Mouse (Mus musculus) neural tube, embryonic 14.5 days (tissue): Measurements from ENCODE around the gene Elf4. TPM values are rescaled to one million over a fixed set of nuclear protein-coding genes. Genes with fewer than 3 reads are reported as not detected.

Source experiments
- ATAC-seq: fragments of 200-750 bp; cut with Nextera tagmentation; 2 replicates; pipeline ENCODE4 v1.8.0; 2017; ENCODE audit warnings: low read depth, mild to moderate bottlenecking, moderate TSS enrichment, moderate library complexity
- H3K27ac ChIP-seq: fragments of 300-500 bp; sonication (generic); 2 replicates; pipeline ENCODE4 v1.5.1; 2014; ENCODE audit warnings: low read depth, mild to moderate bottlenecking, control low read depth, low read length, moderate library complexity, mixed read lengths
- H3K27me3 ChIP-seq: fragments of 300-500 bp; sonication (generic); 2 replicates; pipeline ENCODE4 v1.6.1; 2014; ENCODE audit warnings: low read length; ENCODE audit not compliant: control insufficient read depth, insufficient read depth
- H3K36me3 ChIP-seq: fragments of 300-500 bp; sonication (generic); 2 replicates; pipeline ENCODE4 v1.6.1; 2014; ENCODE audit warnings: low read length, mixed read lengths; ENCODE audit not compliant: control insufficient read depth, insufficient read depth
- H3K4me1 ChIP-seq: fragments of 300-500 bp; sonication (generic); 2 replicates; pipeline ENCODE4 v1.6.1; 2014; ENCODE audit warnings: low read length; ENCODE audit not compliant: control insufficient read depth, insufficient read depth
- H3K4me2 ChIP-seq: fragments of 300-500 bp; sonication (generic); 2 replicates; pipeline ENCODE4 v1.6.1; 2014; ENCODE audit warnings: mild to moderate bottlenecking, low read depth, low read length, control low read depth
- H3K4me3 ChIP-seq: fragments of 300-500 bp; sonication (generic); 2 replicates; pipeline ENCODE4 v1.5.1; 2014; ENCODE audit warnings: low read depth, low read length, control low read depth, mixed read lengths
- H3K9ac ChIP-seq: fragments of 300-500 bp; sonication (generic); replicated peaks from 2 replicates; pipeline ENCODE4 v1.6.1; 2014; ENCODE audit warnings: low read depth, mild to moderate bottlenecking, control low read depth, low read length, mixed read lengths
- H3K9me3 ChIP-seq: fragments of 300-500 bp; sonication (generic); 2 replicates; pipeline ENCODE4 v1.6.1; 2016; ENCODE audit warnings: low read length; ENCODE audit not compliant: control insufficient read depth
- WGBS: fragments of 180-500 bp; shearing (Covaris S2); extraction: QIAGEN DNeasy Blood & Tissue Kit; methylation state at CpG from one replicate; pipeline ENCODE4 v1.1.7; 2014; 5-methylcytosine and 5-hydroxymethylcytosine counted together
- polyA plus RNA-seq: library from polyadenylated mRNA; unstranded; fragments of >200 nt; fragmentation: Nextera tagmentation; extraction: Ambion mirVana; gene quantifications from 2 replicates; pipeline ENCODE4 v1.2.1, GENCODE M21; 2014

Gene Elf4
- polyA plus RNA-seq, 1 experiment from 2014 or later = 0.24 TPM

DNA sequence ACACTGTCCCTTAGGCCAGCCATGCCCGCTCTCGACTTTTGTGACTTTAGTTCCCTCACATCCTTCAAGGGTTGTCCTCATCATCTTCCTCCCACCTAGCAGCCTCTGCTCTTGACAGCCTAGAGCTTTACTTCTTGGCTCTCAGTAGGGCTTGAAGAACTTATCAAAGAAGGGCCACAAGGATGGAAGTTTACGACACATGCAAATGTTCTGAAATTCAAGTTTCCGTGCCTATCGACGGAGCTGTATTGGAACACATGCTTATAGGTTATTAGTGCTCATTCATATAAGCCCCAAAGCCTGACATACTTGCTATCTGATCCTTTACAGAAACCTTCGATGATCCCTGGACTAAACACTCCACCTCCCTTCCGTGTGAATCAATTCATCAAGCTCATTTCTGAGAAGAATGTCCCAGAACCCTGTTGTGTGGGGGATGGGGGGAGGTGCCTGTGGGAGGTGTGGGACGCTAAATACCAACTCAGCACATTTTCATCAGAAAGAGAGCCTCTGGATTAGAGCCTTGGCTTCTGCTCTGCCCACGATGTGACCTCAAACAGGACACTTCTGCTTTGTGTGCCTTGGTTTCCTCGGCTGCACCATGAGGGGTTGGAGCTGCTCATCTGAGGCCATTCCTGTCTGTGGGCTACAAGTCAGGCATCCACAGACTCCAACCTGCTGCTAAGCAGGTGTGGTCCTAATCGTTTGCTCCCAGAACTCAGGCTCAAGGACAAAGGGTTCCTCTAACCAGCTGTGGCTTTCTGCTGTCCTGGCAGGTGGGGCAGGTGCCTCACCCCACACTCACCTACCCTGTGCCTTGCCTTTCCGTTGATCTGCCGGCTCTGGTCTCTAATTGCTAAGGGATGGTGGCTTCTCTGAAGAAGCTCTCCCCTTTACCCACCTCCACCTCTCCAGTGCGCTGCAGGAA, 30.1 kb downstream of the Elf4 start:
- ATAC-seq = no peak
- Histone ChIP-seq H3K4me2 (no peak overlapping the region), H3K36me3 (no peaks in the 10 kb centered on the region), H3K4me1 (no peaks in the 10 kb centered on the region), H3K9me3 (no peaks in the 10 kb centered on the region), H3K4me3 (no peak overlapping the region), H3K27ac (no peak overlapping the region), H3K27me3 (no peaks in the 10 kb centered on the region), H3K9ac (no peak overlapping the region)
- 72% methylated on average over 15 of the region's 15 CpGs for WGBS

DNA sequence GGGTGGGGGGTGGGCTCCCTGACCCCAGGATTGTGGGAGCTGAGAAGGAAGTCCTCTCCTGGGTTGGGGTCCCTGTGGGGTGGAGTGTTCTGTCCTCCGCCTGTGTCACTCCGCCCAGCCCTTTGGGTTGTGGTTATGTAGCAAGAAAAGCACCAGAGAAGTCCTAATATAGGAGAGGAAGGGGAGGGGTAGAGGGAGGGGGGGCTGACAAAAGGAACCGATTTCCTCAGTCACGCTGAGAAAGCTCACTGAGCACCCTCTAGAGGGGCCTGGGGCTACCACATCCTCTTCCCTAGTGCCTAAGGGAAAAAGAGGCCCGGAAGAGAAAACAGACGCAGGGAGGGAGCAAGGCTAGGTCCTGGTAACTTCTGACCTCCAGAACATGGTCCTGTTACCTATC, 33.4 kb downstream of the Elf4 start:
- no peak overlapping the region for H3K27ac ChIP-seq
- H3K4me2 ChIP-seq = no peak overlapping the region
- no peaks in the 10 kb centered on the region for H3K27me3 ChIP-seq
- H3K9me3 ChIP-seq = no peaks in the 10 kb centered on the region
- ATAC-seq = no peak
- H3K4me1 ChIP-seq = no peaks in the 10 kb centered on the region
- 39% methylated on average over 6 of the region's 6 CpGs for WGBS
- H3K36me3 ChIP-seq = no peaks in the 10 kb centered on the region
- H3K4me3 ChIP-seq = no peak overlapping the region
- H3K9ac ChIP-seq = no peak overlapping the region

DNA sequence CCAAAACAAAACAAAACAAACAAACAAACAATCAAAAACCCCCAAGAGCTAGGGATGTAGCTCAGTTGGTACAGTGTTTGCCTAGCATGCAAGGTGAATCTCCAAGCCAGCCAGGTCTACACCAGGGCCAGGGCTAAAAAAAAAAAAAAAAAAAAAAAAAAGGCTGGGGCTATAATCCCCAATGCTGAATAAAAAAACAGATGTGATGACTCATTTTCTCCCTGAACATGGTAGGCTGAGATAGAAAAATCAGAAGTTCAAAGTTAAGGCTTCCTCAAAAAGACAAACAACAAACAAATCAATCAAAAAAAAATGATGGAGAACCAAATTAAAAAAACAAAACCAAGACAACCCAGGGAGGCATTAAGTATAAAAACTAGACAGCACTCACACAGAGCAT, 33.8 kb downstream of the Elf4 start:
- no peaks in the 10 kb centered on the region for H3K4me1 ChIP-seq
- H3K36me3 ChIP-seq = no peaks in the 10 kb centered on the region
- ATAC-seq = no peak
- H3K9me3 ChIP-seq = no peaks in the 10 kb centered on the region
- no peak overlapping the region for H3K4me3 ChIP-seq
- no peak overlapping the region for H3K9ac ChIP-seq
- H3K4me2 ChIP-seq = no peak overlapping the region
- H3K27me3 ChIP-seq = no peaks in the 10 kb centered on the region
- no peak overlapping the region for H3K27ac ChIP-seq

DNA sequence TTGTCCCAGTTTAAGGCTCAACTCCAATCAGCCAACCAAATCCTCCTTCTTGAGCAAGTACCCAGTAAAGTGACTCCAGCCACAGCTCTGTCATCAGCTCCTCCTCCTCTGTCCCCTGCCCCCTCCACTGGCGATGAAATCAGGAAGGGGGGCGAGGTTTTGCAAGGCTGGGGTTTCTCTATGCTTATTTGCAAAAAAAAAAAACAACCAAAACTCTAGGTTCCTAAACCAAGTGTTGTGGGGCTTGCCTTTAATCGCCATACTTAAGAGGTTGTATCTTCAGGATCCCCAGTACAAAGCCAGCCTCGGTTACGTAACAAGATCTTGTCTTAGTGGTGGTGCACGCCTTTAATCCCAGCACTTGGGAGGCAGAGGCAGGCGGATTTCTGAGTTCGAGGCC, 34.3 kb downstream of the Elf4 start:
- ATAC-seq = no peak
- Histone ChIP-seq H3K9me3 (no peaks in the 10 kb centered on the region), H3K36me3 (no peaks in the 10 kb centered on the region), H3K4me1 (no peaks in the 10 kb centered on the region), H3K27me3 (no peaks in the 10 kb centered on the region), H3K4me3 (no peak overlapping the region), H3K27ac (no peak overlapping the region), H3K9ac (no peak overlapping the region), H3K4me2 (no peak overlapping the region)
- WGBS = 86% methylated on average over 8 of the region's 8 CpGs

DNA sequence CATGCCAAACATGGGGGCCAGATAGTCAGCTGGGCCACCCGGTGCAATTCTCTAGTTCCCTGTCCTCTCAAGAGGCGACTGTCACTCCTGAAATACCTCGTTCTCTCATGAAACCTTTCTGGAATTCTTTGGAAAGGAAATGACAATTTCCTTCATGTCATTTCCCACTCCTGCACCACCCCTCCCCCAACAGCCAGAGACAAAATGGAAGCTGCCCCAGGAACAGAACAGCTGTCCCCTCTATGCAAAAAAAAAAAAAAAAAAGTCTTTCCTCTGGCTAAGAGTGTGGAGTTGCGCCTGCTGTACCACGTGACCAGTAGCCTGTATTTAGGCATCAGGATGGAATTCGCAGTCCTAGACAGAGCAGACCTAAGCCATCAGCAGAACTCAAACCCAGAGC, 34.7 kb downstream of the Elf4 start:
- ATAC-seq = no peak
- H3K27ac ChIP-seq = no peak overlapping the region
- H3K9me3 ChIP-seq = no peaks in the 10 kb centered on the region

DNA sequence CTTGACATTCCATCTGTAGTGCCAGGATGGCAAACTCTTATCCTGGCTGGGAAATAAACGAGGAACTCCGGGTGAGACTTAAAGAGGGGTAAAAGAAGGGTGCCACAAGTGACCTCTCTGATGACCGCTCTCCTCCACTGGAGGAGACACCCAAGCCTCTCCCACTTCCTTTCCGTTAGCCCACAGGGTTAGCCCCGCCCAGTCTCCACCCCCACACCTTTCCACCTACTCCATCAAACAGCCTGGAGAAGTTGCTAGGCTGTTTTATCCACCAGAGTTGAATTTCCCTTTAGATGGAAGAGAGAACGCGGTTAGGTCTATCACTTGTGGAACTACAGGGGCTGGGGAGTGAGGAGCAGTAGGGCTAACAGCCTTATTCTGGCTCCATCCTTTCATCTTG, 37.7 kb downstream of the Elf4 start:
- Histone ChIP-seq H3K4me3 (no peak overlapping the region), H3K9me3 (no peaks in the 10 kb centered on the region), H3K4me1 (no peaks in the 10 kb centered on the region), H3K36me3 (no peaks in the 10 kb centered on the region), H3K9ac (no peak overlapping the region), H3K27ac (no peak overlapping the region), H3K27me3 (no peaks in the 10 kb centered on the region), H3K4me2 (no peak overlapping the region)
- no peak for ATAC-seq
- 74% methylated on average over 7 of the region's 7 CpGs for WGBS

More for the DNA sequence above, 34.7 kb downstream of the Elf4 start:
- Histone ChIP-seq H3K27me3 (no peaks in the 10 kb centered on the region), H3K4me3 (no peak overlapping the region), H3K4me2 (no peak overlapping the region), H3K4me1 (no peaks in the 10 kb centered on the region), H3K36me3 (no peaks in the 10 kb centered on the region), H3K9ac (no peak overlapping the region)
- 72% methylated on average over 6 of the region's 6 CpGs for WGBS

DNA sequence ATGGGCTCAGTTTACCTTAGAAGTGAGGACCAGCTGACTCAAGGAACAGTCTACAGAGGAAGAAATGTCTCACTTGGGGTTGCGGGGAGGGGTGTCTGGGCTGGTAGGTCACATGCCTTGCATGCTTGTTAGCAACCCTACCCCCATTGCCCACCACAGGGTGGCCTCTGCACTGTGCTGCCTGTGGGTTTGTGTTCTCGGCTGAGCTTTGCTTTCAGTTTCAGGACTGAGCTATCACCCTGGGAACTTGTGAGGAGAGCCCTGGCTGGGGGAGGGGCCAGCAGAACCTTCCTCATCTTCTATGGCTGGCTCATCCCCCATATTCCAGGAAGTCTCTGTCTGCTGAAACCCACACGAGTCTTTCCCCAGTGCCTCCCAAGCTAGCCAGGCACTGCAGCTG, 38.3 kb downstream of the Elf4 start:
- ATAC-seq = no peak
- no peaks in the 10 kb centered on the region for H3K27me3 ChIP-seq
- H3K4me1 ChIP-seq = no peaks in the 10 kb centered on the region
- no peak overlapping the region for H3K27ac ChIP-seq
- H3K36me3 ChIP-seq = no peaks in the 10 kb centered on the region
- H3K4me2 ChIP-seq = no peak overlapping the region
- no peaks in the 10 kb centered on the region for H3K9me3 ChIP-seq
- H3K4me3 ChIP-seq = no peak overlapping the region
- no peak overlapping the region for H3K9ac ChIP-seq
- 50% methylated on average over 3 of the region's 3 CpGs for WGBS

DNA sequence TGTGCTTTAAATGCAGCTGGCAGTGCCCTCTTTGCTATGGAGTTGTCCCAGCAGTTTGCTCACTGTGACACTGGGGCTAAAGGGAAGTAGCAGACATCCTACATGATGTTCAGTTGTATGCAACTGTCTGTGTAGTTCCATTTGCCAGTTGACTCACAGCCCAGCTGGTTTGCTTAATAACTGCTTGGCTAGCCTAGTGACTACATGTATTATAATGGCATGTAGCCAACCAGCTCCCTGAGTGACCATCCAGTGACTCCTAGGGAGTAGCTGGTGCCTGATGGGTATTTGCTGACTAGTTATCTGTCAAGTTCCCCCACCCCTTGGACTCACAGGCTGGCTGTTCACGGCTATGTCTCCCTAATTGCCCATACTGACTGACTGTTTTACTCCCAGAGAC, 39.3 kb downstream of the Elf4 start:
- H3K9ac ChIP-seq = no peak overlapping the region
- no peak overlapping the region for H3K4me2 ChIP-seq
- H3K27ac ChIP-seq = no peak overlapping the region
- no peaks in the 10 kb centered on the region for H3K9me3 ChIP-seq
- ATAC-seq = no peak
- no peaks in the 10 kb centered on the region for H3K27me3 ChIP-seq
- no peak overlapping the region for H3K4me3 ChIP-seq
- no peaks in the 10 kb centered on the region for H3K36me3 ChIP-seq
- 69% methylated on average over 1 of the region's 1 CpGs for WGBS
- H3K4me1 ChIP-seq = no peaks in the 10 kb centered on the region

DNA sequence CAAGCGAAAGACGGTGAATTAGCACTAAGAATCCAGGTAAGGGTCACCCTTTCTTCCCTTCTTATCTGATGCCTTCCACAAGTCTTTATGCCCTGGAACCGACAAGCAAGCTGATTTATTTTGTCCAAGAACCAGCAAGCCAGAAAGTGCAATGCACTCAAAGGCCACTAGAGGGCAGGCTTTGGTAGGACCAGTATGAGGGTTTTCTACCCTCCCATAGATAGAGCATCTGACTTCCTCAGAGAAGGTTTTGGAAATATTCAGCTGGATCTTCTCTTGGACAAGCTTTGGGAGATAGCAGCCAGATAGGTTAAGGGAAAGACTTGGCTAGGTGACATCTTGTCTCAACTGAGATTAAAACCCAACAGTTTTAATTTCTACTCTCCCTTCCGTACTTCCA, 39.9 kb downstream of the Elf4 start:
- H3K27me3 ChIP-seq = no peaks in the 10 kb centered on the region
- H3K36me3 ChIP-seq = no peaks in the 10 kb centered on the region
- H3K4me2 ChIP-seq = no peak overlapping the region
- H3K4me1 ChIP-seq = no peaks in the 10 kb centered on the region
- no peak overlapping the region for H3K27ac ChIP-seq
- no peak for ATAC-seq
- WGBS = 45% methylated on average over 4 of the region's 4 CpGs
- H3K9me3 ChIP-seq = no peaks in the 10 kb centered on the region
- H3K4me3 ChIP-seq = no peak overlapping the region
- no peak overlapping the region for H3K9ac ChIP-seq
